Mouse (Mus musculus) ES-E14 (cell line): ENCODE results near the gene Spef1. TPM values are rescaled to one million over a fixed set of nuclear protein-coding genes. Genes with fewer than 3 reads are reported as not detected.
A peak's percentile ranks its signal among the peaks of the same experiment; 100 is the strongest.

Experiments used
- DNase-seq: peaks from one replicate; pipeline ENCODE4 v3.0.0-alpha.2; 2013; ENCODE audit warnings: low read depth, low spot score
- H3K27ac ChIP-seq: 2 replicates; pipeline ENCODE4 v1.5.1; 2012; ENCODE audit warnings: low read depth, mild to moderate bottlenecking, low read length, moderate library complexity, mixed read lengths; ENCODE audit not compliant: poor library complexity, insufficient read depth, severe bottlenecking
- H3K36me3 ChIP-seq: 2 replicates; pipeline ENCODE4 v1.6.1; 2012; ENCODE audit warnings: mild to moderate bottlenecking, low read length, moderate library complexity, mixed read lengths; ENCODE audit not compliant: control insufficient read depth, poor library complexity, insufficient read depth, severe bottlenecking
- H3K4me1 ChIP-seq, 2 experiments: fragments of 150-350 bp in 1 of 2; sonication (generic) in 1 of 2; 2 replicates each; pipeline ENCODE4 v1.6.1; 2012; ENCODE audit warnings: low read length in 2 of 2, mild to moderate bottlenecking in 1 of 2, mixed read lengths in 1 of 2; ENCODE audit not compliant: control insufficient read depth in 2 of 2, insufficient read depth in 2 of 2, poor library complexity in 1 of 2
- H3K4me3 ChIP-seq, 2 experiments: fragments of 150-350 bp in 1 of 2; sonication (generic) in 1 of 2; 2 replicates each; pipeline ENCODE4 v1.5.1; 2012; ENCODE audit warnings: low read length in 2 of 2, low read depth in 1 of 2, mild to moderate bottlenecking in 1 of 2, mixed read lengths in 1 of 2; ENCODE audit not compliant: insufficient read depth in 1 of 2, poor library complexity in 1 of 2, severe bottlenecking in 1 of 2
- H3K9ac ChIP-seq: 2 replicates; pipeline ENCODE4 v1.6.1; 2012; ENCODE audit warnings: low read depth, mild to moderate bottlenecking, low read length, mixed read lengths; ENCODE audit not compliant: poor library complexity, insufficient read depth, severe bottlenecking
- H3K9me3 ChIP-seq: fragments of 150-350 bp; sonication (generic); 2 replicates; pipeline ENCODE4 v1.6.1; 2012; ENCODE audit warnings: low read depth, mild to moderate bottlenecking, low read length; ENCODE audit not compliant: control insufficient read depth, insufficient read depth
- CHD2 ChIP-seq: IDR thresholded peaks from 2 replicates; pipeline ENCODE4 v1.6.1; 2014; ENCODE audit warnings: mild to moderate bottlenecking, low read depth, low read length, inconsistent platforms
- HCFC1 ChIP-seq: IDR thresholded peaks from 2 replicates; pipeline ENCODE4 v1.6.1; 2012; ENCODE audit warnings: low read length, inconsistent platforms, borderline replicate concordance; ENCODE audit not compliant: insufficient read depth
- MAFK ChIP-seq: IDR thresholded peaks from 2 replicates; pipeline ENCODE4 v1.6.1; 2014; ENCODE audit warnings: mild to moderate bottlenecking, low read depth, low read length, inconsistent platforms; ENCODE audit not compliant: insufficient read depth
- ZC3H11A ChIP-seq: IDR thresholded peaks from 2 replicates; pipeline ENCODE4 v1.6.1; 2012; ENCODE audit warnings: low read depth, mild to moderate bottlenecking, inconsistent platforms, low read length, borderline replicate concordance
- ZNF384 ChIP-seq: IDR thresholded peaks from 2 replicates; pipeline ENCODE4 v1.6.1; 2012; ENCODE audit warnings: low read depth, low read length, inconsistent platforms
- in situ Hi-C, 2 experiments: fragments of 600-800 bp; cut with MboI; formaldehyde crosslinking; loops; one replicate each; pipeline ENCODE4 v1.15.1; 2025; ENCODE audit warnings: low sequenced_read_pairs in 2 of 2, inconsistent platforms in 1 of 2; ENCODE audit not compliant: unreplicated experiment in 2 of 2
- total RNA-seq: library from RNA; depleted of rRNA; stranded (reverse); fragments of 300-350 nt; gene quantifications from 2 replicates; pipeline ENCODE4 v1.2.3, GENCODE M21; 2012

Gene Spef1
- total RNA-seq, 1 experiment = 1.5 TPM

DNA sequence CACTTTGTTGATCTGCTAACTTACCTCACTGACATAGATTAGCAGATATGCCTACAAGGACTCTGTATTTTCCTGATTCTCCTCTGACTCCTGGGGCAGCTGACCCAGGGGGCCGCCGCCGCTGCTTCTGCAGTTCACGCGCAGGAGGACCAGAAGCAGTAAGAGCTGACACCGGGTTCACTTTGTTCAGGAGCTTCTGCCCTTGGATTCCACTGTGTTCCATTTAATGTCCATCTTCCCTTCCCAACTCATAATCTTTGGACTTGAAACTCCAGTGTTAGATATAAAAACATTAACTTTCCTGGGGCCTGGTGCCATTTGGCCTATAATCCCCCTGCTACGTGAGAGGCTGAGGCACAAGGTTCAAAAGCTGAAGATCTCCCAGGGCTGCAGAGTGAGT is 23.2 kb downstream of the Spef1 start:
- no peak for TF ChIP-seq HCFC1
- TF ChIP-seq MAFK = no peak
- TF ChIP-seq CHD2 = no peak
- TF ChIP-seq ZNF384 = no peak
- TF ChIP-seq ZC3H11A = no peak
- DNase-seq = no peak
- Histone ChIP-seq H3K27ac (no peak overlapping the region), H3K36me3 (no peaks in the 10 kb centered on the region), H3K9ac (no peak overlapping the region), H3K4me3 (no peak overlapping the region), H3K9me3 (no peaks in the 10 kb centered on the region), H3K4me1 (peaks cover 0 to under 1% of the 10 kb centered on the region in 2 experiments; a peak in 1 of 4 replicates)
- in situ Hi-C loops = no loop called here

DNA sequence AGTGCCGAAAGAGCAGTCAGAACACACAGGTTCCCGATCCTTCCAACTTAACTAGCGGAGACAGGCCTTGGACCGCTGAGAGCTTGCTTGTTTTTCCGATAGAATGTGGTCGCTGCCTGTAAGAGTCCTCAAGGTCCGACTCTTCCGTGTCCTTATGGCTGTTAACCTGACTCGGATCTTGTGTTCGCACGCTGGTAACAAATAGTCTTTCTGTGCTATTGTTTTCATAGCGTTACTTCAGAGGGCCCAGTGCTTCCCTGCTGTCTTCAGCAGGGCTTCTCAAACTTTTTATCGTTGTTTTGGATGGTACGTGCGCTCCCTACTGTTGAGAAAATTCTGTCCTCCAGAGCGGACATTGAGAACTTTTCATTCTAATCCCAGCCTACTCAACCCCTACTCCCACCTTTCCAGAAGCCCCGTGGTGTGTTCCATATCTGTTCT is 26.4 kb downstream of the Spef1 start:
- H3K4me1 ChIP-seq = peaks cover 0 to 6% of the 10 kb centered on the region in 2 experiments; a peak in 1 of 4 replicates
- no peak overlapping the region; the same call in 1 of the 2 replicates for H3K27ac ChIP-seq
- DNase-seq = no peak
- H3K9ac ChIP-seq = peak overlapping the region; percentile 85
- H3K36me3 ChIP-seq = no peaks in the 10 kb centered on the region
- peak overlapping the region; percentile 75 to 80 for H3K4me3 ChIP-seq
- TF ChIP-seq HCFC1 = no peak
- no peak for TF ChIP-seq ZNF384
- TF ChIP-seq ZC3H11A = no peak
- TF ChIP-seq MAFK = no peak
- no peak for TF ChIP-seq CHD2
- in situ Hi-C loops = no loop called here
- H3K9me3 ChIP-seq = no peaks in the 10 kb centered on the region

DNA sequence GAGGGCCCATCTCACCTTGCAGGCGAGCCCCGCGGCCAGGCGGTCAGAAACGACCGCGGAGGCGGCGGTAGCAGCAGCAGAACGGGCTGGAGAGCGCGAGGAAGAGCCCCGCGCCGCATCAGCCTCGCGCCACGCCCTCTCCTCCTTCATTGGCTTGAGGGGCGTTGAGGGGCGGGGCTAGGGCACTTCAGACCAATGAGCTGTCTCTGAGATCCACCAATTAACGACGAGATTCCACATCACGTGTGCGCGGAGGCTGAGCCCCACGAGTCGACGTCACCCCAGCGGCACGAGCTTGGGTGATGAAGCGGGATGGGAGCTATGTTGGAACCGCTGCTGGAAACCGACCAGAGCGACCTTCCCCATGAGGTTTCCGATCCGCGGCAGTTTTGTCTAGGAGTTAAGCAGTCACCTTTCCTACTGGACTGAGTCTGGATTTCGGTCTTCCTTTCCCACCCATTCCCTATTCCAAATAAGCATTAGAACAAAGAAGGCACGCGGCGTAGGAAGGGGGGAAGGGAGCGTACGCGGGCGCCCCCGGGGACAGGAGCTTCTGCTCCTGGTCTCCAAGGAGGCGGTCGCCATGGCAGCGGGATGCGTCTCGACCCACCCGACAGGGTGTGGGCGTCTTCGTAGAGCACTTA is 27.0 kb downstream of the Spef1 start, which contains the start of gene 1700037H04Rik:
Gene 1700037H04Rik, minus strand, starts transcription at position 144 of the 644 bp plus-strand sequence.
- no peaks in the 10 kb centered on the region for H3K9me3 ChIP-seq
- no peak for TF ChIP-seq ZNF384
- TF ChIP-seq MAFK = no peak
- TF ChIP-seq HCFC1 = peak; percentile 30; the same call in 1 of the 2 replicates
- no peak; the same call in 1 of the 2 replicates for TF ChIP-seq CHD2
- TF ChIP-seq ZC3H11A = no peak
- peak within 1 kb of the TSS; percentile 72 for H3K27ac ChIP-seq
- peak within 1 kb of the TSS; percentile 80 to 82 for H3K4me3 ChIP-seq
- DNase-seq = peak; percentile 99
- in situ Hi-C loops = no loop called here
- H3K4me1 ChIP-seq = peaks cover 0 to 6% of the 10 kb centered on the region in 2 experiments; a peak in 1 of 4 replicates
- no peaks in the 10 kb centered on the region; the same call in 1 of the 2 replicates for H3K36me3 ChIP-seq
- peak within 1 kb of the TSS; percentile 85 for H3K9ac ChIP-seq

DNA sequence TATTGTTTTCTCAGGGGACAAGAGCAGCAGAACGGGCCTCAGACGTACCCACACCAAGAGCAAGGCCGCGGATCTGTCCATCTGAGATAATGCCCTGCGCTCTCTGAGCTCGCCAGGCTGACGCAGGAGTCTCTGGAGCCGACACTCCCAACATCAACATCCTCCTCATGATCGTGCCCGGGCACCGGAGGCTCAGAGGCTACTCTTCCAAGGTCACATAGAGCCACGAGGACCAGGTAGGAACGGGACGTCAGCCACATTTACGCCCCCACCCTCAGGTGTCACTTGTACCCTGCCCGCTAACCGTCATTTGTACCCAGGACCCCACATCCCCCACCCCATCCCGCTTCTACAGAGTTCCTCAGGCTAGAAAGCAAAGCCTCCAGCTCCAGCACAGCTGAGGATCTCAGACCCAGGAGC is 27.6 kb downstream of the Spef1 start:
- Histone ChIP-seq H3K27ac (no peak overlapping the region; the same call in 1 of the 2 replicates), H3K4me3 (peak overlapping the region; percentile 80 to 82), H3K4me1 (peaks cover 0 to 6% of the 10 kb centered on the region in 2 experiments; a peak in 1 of 4 replicates), H3K36me3 (peaks cover 4% of the 10 kb centered on the region), H3K9me3 (no peaks in the 10 kb centered on the region), H3K9ac (peak overlapping the region; percentile 85)
- TF ChIP-seq CHD2 (no peak), ZC3H11A (no peak), HCFC1 (no peak), MAFK (no peak), ZNF384 (no peak)
- in situ Hi-C loops = no loop called here
- DNase-seq = no peak

DNA sequence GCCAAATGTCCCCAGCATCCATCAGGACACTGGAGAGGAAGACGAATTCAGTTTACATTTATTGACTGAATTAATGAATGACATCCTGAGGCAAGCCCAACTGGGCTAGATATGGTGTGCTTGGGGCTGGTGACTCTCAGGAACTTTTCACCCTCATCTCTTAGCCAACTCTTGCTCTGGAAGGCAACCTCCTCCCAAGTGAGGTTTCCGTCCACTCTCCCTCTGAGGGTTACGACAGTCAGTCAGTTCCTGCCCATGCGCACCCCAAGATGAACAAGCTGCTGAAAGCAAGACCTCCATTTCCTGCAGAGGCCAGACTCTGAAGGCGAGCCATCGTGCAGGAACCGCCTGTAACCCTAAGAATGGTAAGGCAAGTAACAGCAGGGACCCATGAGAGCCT is 30.1 kb downstream of the Spef1 start:
- in situ Hi-C loops = no loop called here
- Histone ChIP-seq H3K9ac (no peak overlapping the region), H3K4me3 (no peak overlapping the region), H3K4me1 (peaks cover 3 to 16% of the 10 kb centered on the region in 2 experiments), H3K27ac (no peak overlapping the region), H3K9me3 (no peaks in the 10 kb centered on the region), H3K36me3 (peaks cover 8% of the 10 kb centered on the region)
- TF ChIP-seq HCFC1 (no peak), CHD2 (no peak)
- no peak for DNase-seq
